Mouse (Mus musculus) intestine, postnatal 0 days (tissue): Measurements from ENCODE around the gene Ucp3. TPM values are rescaled to one million over a fixed set of nuclear protein-coding genes. Genes with fewer than 3 reads are reported as not detected.

ENCODE experiments used
- ATAC-seq: fragments of 200-750 bp; cut with Nextera tagmentation; 2 replicates; pipeline ENCODE4 v1.8.0; 2017; ENCODE audit warnings: mild to moderate bottlenecking, moderate TSS enrichment, moderate library complexity
- H3K27ac ChIP-seq: fragments of 300-500 bp; sonication (generic); 2 replicates; pipeline ENCODE4 v1.5.1; 2014; ENCODE audit warnings: mild to moderate bottlenecking, low read depth, low read length, moderate library complexity
- H3K27me3 ChIP-seq: fragments of 300-500 bp; sonication (generic); replicated peaks from 2 replicates; pipeline ENCODE4 v1.6.1; 2014; ENCODE audit warnings: low read length, mixed read lengths; ENCODE audit not compliant: control insufficient read depth, insufficient read depth
- H3K36me3 ChIP-seq: fragments of 300-500 bp; sonication (generic); 2 replicates; pipeline ENCODE4 v1.6.1; 2014; ENCODE audit warnings: mild to moderate bottlenecking, moderate library complexity; ENCODE audit not compliant: control insufficient read depth, insufficient read depth
- H3K4me1 ChIP-seq: fragments of 300-500 bp; sonication (generic); replicated peaks from 2 replicates; pipeline ENCODE4 v1.6.1; 2014; ENCODE audit warnings: antibody characterized with exemption, low read length, mixed read lengths; ENCODE audit not compliant: control insufficient read depth, insufficient read depth
- H3K4me2 ChIP-seq: fragments of 300-500 bp; sonication (generic); replicated peaks from 2 replicates; pipeline ENCODE4 v1.6.1; 2014; ENCODE audit warnings: low read depth, mild to moderate bottlenecking, moderate library complexity
- H3K4me3 ChIP-seq: fragments of 300-500 bp; sonication (generic); 2 replicates; pipeline ENCODE4 v1.5.1; 2014; ENCODE audit warnings: low read depth, low read length
- H3K9ac ChIP-seq: fragments of 300-500 bp; sonication (generic); 2 replicates; pipeline ENCODE4 v1.6.1; 2014; ENCODE audit warnings: mild to moderate bottlenecking, low read depth, low read length
- H3K9me3 ChIP-seq: fragments of 300-500 bp; sonication (generic); 2 replicates; pipeline ENCODE4 v1.6.1; 2016; ENCODE audit warnings: mixed run types; ENCODE audit not compliant: control insufficient read depth
- CTCF ChIP-seq: sonication (generic); IDR thresholded peaks from 2 replicates; pipeline ENCODE4 v1.5.1; 2016; ENCODE audit warnings: low read depth, mild to moderate bottlenecking, control low read depth, antibody characterized with exemption, moderate library complexity
- WGBS: fragments of 180-500 bp; shearing (Covaris S2); extraction: QIAGEN DNeasy Blood & Tissue Kit; methylation state at CpG from one replicate; pipeline ENCODE4 v1.1.7; 2014; 5-methylcytosine and 5-hydroxymethylcytosine counted together
- polyA plus RNA-seq: library from polyadenylated mRNA; unstranded; fragments of >200 nt; fragmentation: Nextera tagmentation; extraction: Ambion mirVana; gene quantifications from 2 replicates; pipeline ENCODE4 v1.2.1, GENCODE M21; 2015

The Ucp3 gene
- polyA plus RNA-seq, 1 experiment from 2014 or later, result not detected

GRCm38 (mm10) chr7:100469502-100469901, 3.3 kb upstream of the Ucp3 start:
- Histone ChIP-seq H3K4me1 (0 out of 2 replicates have a peak, but pooled peaks cover 6% of the 10 kb centered on the region), H3K27ac (no peak overlapping the region), H3K9ac (no peak overlapping the region), H3K4me2 (no peak overlapping the region), H3K27me3 (no peaks in the 10 kb centered on the region), H3K9me3 (no peaks in the 10 kb centered on the region), H3K4me3 (no peak overlapping the region), H3K36me3 (peaks cover 15% of the 10 kb centered on the region; the same call in 1 of the 2 replicates)
- no peak for ATAC-seq
- WGBS, result 92% methylated on average over 1 of the region's 1 CpGs
- TF ChIP-seq CTCF, result no peak

GRCm38 (mm10) chr7:100470796-100471406, 1.9 kb upstream of the Ucp3 start:
- no peak for ATAC-seq
- 92% methylated on average over 11 of the region's 11 CpGs for WGBS
- H3K4me1 ChIP-seq, result 0 out of 2 replicates have a peak, but pooled peaks cover 2% of the 10 kb centered on the region

GRCm38 (mm10) chr7:100471407-100471797, 1.4 kb upstream of the Ucp3 start:
- no peaks in the 10 kb centered on the region for H3K9me3 ChIP-seq
- no peaks in the 10 kb centered on the region for H3K27me3 ChIP-seq
- H3K4me3 ChIP-seq, result no peak overlapping the region
- H3K4me1 ChIP-seq, result no peaks in the 10 kb centered on the region
- TF ChIP-seq CTCF, result no peak
- ATAC-seq, result no peak
- WGBS, result 95% methylated on average over 1 of the region's 1 CpGs
- peaks cover 12% of the 10 kb centered on the region; the same call in 1 of the 2 replicates for H3K36me3 ChIP-seq
- no peak overlapping the region for H3K27ac ChIP-seq
- no peak overlapping the region for H3K4me2 ChIP-seq
- H3K9ac ChIP-seq, result no peak overlapping the region

More at GRCm38 (mm10) chr7:100470796-100471406, 1.9 kb upstream of the Ucp3 start:
- Histone ChIP-seq H3K4me2 (no peak overlapping the region), H3K9me3 (no peaks in the 10 kb centered on the region), H3K27me3 (no peaks in the 10 kb centered on the region), H3K4me3 (no peak overlapping the region), H3K9ac (no peak overlapping the region), H3K36me3 (peaks cover 12% of the 10 kb centered on the region; the same call in 1 of the 2 replicates), H3K27ac (no peak overlapping the region)
- TF ChIP-seq CTCF, result no peak

- H3K36me3 ChIP-seq, result peaks cover 7% of the 10 kb centered on the region; the same call in 1 of the 2 replicates
- H3K9ac ChIP-seq, result no peak overlapping the region
- H3K4me2 ChIP-seq, result no peak overlapping the region
- no peak overlapping the region for H3K27ac ChIP-seq
- H3K27me3 ChIP-seq, result no peaks in the 10 kb centered on the region
- no peak for ATAC-seq
- H3K4me1 ChIP-seq, result no peaks in the 10 kb centered on the region
- TF ChIP-seq CTCF, result no peak
- 75% methylated on average over 9 of the region's 9 CpGs for WGBS
- no peak overlapping the region for H3K4me3 ChIP-seq
- no peaks in the 10 kb centered on the region for H3K9me3 ChIP-seq
Measured at GRCm38 (mm10) chr7:100473846-100474454, 1.2 kb downstream of the Ucp3 start.

GRCm38 (mm10) chr7:100474680-100475079, 1.9 kb downstream of the Ucp3 start:
- Histone ChIP-seq H3K27ac (no peak overlapping the region), H3K27me3 (no peaks in the 10 kb centered on the region), H3K9ac (no peak overlapping the region), H3K4me1 (no peaks in the 10 kb centered on the region), H3K36me3 (peaks cover under 1% of the 10 kb centered on the region; the same call in 1 of the 2 replicates), H3K4me2 (no peak overlapping the region), H3K4me3 (no peak overlapping the region), H3K9me3 (no peaks in the 10 kb centered on the region)
- 13% methylated on average over 1 of the region's 1 CpGs for WGBS
- peak; percentile 59; the same call in 1 of the 2 replicates for ATAC-seq
- TF ChIP-seq CTCF, result no peak

- no peak for TF ChIP-seq CTCF
- Histone ChIP-seq H3K27me3 (no peaks in the 10 kb centered on the region), H3K27ac (no peak overlapping the region), H3K36me3 (no peaks in the 10 kb centered on the region), H3K4me1 (no peaks in the 10 kb centered on the region), H3K4me3 (no peak overlapping the region), H3K4me2 (no peak overlapping the region), H3K9ac (no peak overlapping the region), H3K9me3 (no peaks in the 10 kb centered on the region)
- ATAC-seq, result no peak
- 74% methylated on average over 20 of the region's 20 CpGs for WGBS
Measured at GRCm38 (mm10) chr7:100479100-100479822, 6.5 kb downstream of the Ucp3 start.
